Mouse (Mus musculus): ENCODE results near the gene D630003M21Rik. TPM values are rescaled to one million over a fixed set of nuclear protein-coding genes. Genes with fewer than 3 reads are reported as not detected.
A peak's percentile ranks its signal among the peaks of the same experiment; 100 is the strongest.

D630003M21Rik gene
- polyA plus RNA-seq, 1 experiment from 2014 or later, result 2.9 TPM

GRCm38 (mm10) chr2:158207848-158208247 lies 21.2 kb downstream of the D630003M21Rik start:
- Histone ChIP-seq H3K27ac (ENCODE audit: low read length) (no peak overlapping the region), H3K36me3 (ENCODE audit: control insufficient read depth, insufficient read depth, low read length) (no peaks in the 10 kb centered on the region), H3K4me2 (ENCODE audit: low read depth, low read length) (no peak overlapping the region), H3K4me3 (ENCODE audit: low read length) (no peak overlapping the region), H3K9me3 (ENCODE audit: control insufficient read depth, low read length) (no peaks in the 10 kb centered on the region), H3K4me1 (ENCODE audit: control insufficient read depth, insufficient read depth, low read length) (no peaks in the 10 kb centered on the region), H3K27me3 (replicated peaks; ENCODE audit: control insufficient read depth, insufficient read depth, low read length) (no peaks in the 10 kb centered on the region), H3K9ac (ENCODE audit: low read depth, low read length) (no peak overlapping the region)
- 11% methylated on average over 12 of the region's 12 CpGs for WGBS
- peak; percentile 47 for ATAC-seq

DNA sequence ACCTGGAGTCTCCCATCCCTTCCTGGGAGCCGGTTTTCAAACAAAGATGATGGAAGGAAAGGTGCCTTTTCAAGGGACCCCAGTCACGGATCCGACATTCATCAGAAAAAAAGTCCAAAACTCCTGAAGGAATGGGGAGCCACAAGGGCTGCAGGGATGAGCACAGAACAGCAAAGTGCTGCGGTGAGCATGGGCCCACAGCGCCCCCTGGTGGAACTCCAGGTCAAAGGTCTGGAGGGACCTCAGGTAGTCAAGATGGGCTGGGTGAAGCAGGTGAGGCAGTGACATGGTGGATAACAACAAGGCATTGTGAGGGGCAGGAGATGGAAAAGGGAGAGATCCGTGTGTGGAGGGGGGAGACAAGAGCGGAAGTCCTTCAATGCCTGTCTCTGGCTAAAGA lies 24.9 kb downstream of the D630003M21Rik start:
- Histone ChIP-seq H3K4me1 (ENCODE audit: control insufficient read depth, insufficient read depth, low read length) (no peaks in the 10 kb centered on the region), H3K9me3 (ENCODE audit: control insufficient read depth, low read length) (no peaks in the 10 kb centered on the region), H3K27me3 (replicated peaks; ENCODE audit: control insufficient read depth, insufficient read depth, low read length) (no peaks in the 10 kb centered on the region), H3K4me2 (ENCODE audit: low read depth, low read length) (no peak overlapping the region), H3K36me3 (ENCODE audit: control insufficient read depth, insufficient read depth, low read length) (no peaks in the 10 kb centered on the region), H3K9ac (ENCODE audit: low read depth, low read length) (no peak overlapping the region), H3K27ac (ENCODE audit: low read length) (no peak overlapping the region), H3K4me3 (ENCODE audit: low read length) (no peak overlapping the region)
- peak; percentile 65 for ATAC-seq
- 9% methylated on average over 7 of the region's 7 CpGs for WGBS

DNA sequence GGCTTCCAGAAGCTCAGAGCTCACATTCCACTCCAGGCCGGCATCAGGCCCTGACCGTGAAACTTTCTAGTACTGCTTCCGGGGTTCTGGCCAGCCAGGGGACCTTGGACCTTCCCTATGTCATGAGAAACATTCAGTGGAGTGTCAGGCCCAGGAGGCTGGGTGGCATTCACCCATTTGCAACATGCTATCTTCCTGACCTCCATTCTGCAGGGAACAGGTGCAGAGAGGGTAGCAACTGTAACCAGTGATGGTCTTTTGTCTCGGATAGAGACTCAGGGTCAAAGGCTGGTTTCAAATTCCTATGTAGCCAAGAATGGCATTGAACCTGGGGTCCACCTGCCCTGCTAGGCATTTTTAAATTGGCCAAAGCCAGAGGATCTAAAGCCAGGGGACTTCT lies 25.3 kb downstream of the D630003M21Rik start:
- no peak overlapping the region for H3K4me2 ChIP-seq (ENCODE audit: low read depth, low read length)
- no peaks in the 10 kb centered on the region for H3K4me1 ChIP-seq (ENCODE audit: control insufficient read depth, insufficient read depth, low read length)
- H3K36me3 ChIP-seq (ENCODE audit: control insufficient read depth, insufficient read depth, low read length), result no peaks in the 10 kb centered on the region
- no peak overlapping the region for H3K4me3 ChIP-seq (ENCODE audit: low read length)
- no peaks in the 10 kb centered on the region for H3K9me3 ChIP-seq (ENCODE audit: control insufficient read depth, low read length)
- no peaks in the 10 kb centered on the region for H3K27me3 ChIP-seq (replicated peaks; ENCODE audit: control insufficient read depth, insufficient read depth, low read length)
- no peak for ATAC-seq
- 88% methylated on average over 4 of the region's 4 CpGs for WGBS
- H3K9ac ChIP-seq (ENCODE audit: low read depth, low read length), result no peak overlapping the region
- no peak overlapping the region for H3K27ac ChIP-seq (ENCODE audit: low read length)

GRCm38 (mm10) chr2:158199281-158199680 lies 29.7 kb downstream of the D630003M21Rik start:
- 69% methylated on average over 3 of the region's 3 CpGs for WGBS
- no peak overlapping the region for H3K27ac ChIP-seq (ENCODE audit: low read length)
- H3K36me3 ChIP-seq (ENCODE audit: control insufficient read depth, insufficient read depth, low read length), result no peaks in the 10 kb centered on the region
- no peaks in the 10 kb centered on the region for H3K9me3 ChIP-seq (ENCODE audit: control insufficient read depth, low read length)
- H3K4me2 ChIP-seq (ENCODE audit: low read depth, low read length), result no peak overlapping the region
- no peaks in the 10 kb centered on the region for H3K27me3 ChIP-seq (replicated peaks; ENCODE audit: control insufficient read depth, insufficient read depth, low read length)
- H3K9ac ChIP-seq (ENCODE audit: low read depth, low read length), result no peak overlapping the region
- 0 out of 2 replicates have a peak, but pooled peaks cover 3% of the 10 kb centered on the region for H3K4me1 ChIP-seq (ENCODE audit: control insufficient read depth, insufficient read depth, low read length)
- ATAC-seq, result no peak
- H3K4me3 ChIP-seq (ENCODE audit: low read length), result no peak overlapping the region

GRCm38 (mm10) chr2:158198861-158199260 lies 30.2 kb downstream of the D630003M21Rik start:
- Histone ChIP-seq H3K9ac (ENCODE audit: low read depth, low read length) (no peak overlapping the region), H3K4me1 (ENCODE audit: control insufficient read depth, insufficient read depth, low read length) (0 out of 2 replicates have a peak, but pooled peaks cover 3% of the 10 kb centered on the region), H3K27ac (ENCODE audit: low read length) (no peak overlapping the region), H3K27me3 (replicated peaks; ENCODE audit: control insufficient read depth, insufficient read depth, low read length) (no peaks in the 10 kb centered on the region), H3K4me3 (ENCODE audit: low read length) (no peak overlapping the region), H3K4me2 (ENCODE audit: low read depth, low read length) (no peak overlapping the region), H3K36me3 (ENCODE audit: control insufficient read depth, insufficient read depth, low read length) (no peaks in the 10 kb centered on the region), H3K9me3 (ENCODE audit: control insufficient read depth, low read length) (no peaks in the 10 kb centered on the region)
- WGBS, result 90% methylated on average over 6 of the region's 6 CpGs
- no peak for ATAC-seq

- Histone ChIP-seq H3K27ac (ENCODE audit: low read length) (no peak overlapping the region), H3K4me2 (ENCODE audit: low read depth, low read length) (no peak overlapping the region), H3K9ac (ENCODE audit: low read depth, low read length) (no peak overlapping the region), H3K27me3 (replicated peaks; ENCODE audit: control insufficient read depth, insufficient read depth, low read length) (no peaks in the 10 kb centered on the region), H3K4me3 (ENCODE audit: low read length) (no peak overlapping the region), H3K9me3 (ENCODE audit: control insufficient read depth, low read length) (no peaks in the 10 kb centered on the region), H3K36me3 (ENCODE audit: control insufficient read depth, insufficient read depth, low read length) (no peaks in the 10 kb centered on the region), H3K4me1 (ENCODE audit: control insufficient read depth, insufficient read depth, low read length) (0 out of 2 replicates have a peak, but pooled peaks cover 3% of the 10 kb centered on the region)
- ATAC-seq, result no peak
- 76% methylated on average over 5 of the region's 5 CpGs for WGBS
Measured at GRCm38 (mm10) chr2:158197971-158198370, 31.1 kb downstream of the D630003M21Rik start.

DNA sequence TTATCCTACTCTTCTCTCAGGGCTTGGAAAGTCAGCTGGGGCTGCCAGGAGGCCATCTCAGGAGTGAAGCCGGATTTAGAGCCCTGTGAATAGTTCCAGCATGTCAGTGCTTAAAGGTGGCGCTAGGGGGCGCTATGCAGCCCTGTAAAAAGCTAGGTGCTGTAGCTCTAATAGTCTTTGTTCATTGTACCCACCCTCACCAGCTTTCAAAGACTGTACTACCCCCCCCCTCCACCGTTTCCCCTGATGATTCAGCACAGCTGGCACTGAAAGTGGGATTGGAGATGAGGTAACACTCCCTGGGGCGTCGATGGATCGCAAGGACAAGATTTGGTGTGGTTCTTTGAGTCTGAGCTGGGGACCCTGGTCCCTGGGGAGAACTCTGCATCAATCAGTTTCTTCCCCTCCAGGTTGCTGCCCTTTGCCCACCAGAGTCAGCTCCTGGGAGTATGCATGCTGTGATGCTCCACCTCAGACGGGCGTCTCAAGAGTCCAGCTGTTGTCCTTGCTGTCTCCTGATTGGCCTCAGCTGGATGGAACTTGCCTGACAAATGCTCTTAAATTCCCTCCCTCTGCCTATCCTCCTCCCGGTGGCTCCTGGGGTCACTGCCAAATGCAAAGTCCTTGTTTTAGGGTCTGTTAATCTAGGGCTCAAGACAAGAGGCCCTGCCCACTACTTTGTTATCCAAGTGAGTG lies 33.9 kb downstream of the D630003M21Rik start:
- H3K9ac ChIP-seq (ENCODE audit: low read depth, low read length), result no peak overlapping the region
- H3K4me3 ChIP-seq (ENCODE audit: low read length), result no peak overlapping the region
- H3K4me1 ChIP-seq (ENCODE audit: control insufficient read depth, insufficient read depth, low read length), result peaks cover 10% of the 10 kb centered on the region
- no peak overlapping the region for H3K27ac ChIP-seq (ENCODE audit: low read length)
- peak; percentile 49; the same call in 1 of the 2 replicates for ATAC-seq
- H3K4me2 ChIP-seq (ENCODE audit: low read depth, low read length), result no peak overlapping the region
- no peaks in the 10 kb centered on the region for H3K9me3 ChIP-seq (ENCODE audit: control insufficient read depth, low read length)
- WGBS, result 31% methylated on average over 10 of the region's 10 CpGs
- no peaks in the 10 kb centered on the region for H3K36me3 ChIP-seq (ENCODE audit: control insufficient read depth, insufficient read depth, low read length)
- no peaks in the 10 kb centered on the region for H3K27me3 ChIP-seq (replicated peaks; ENCODE audit: control insufficient read depth, insufficient read depth, low read length)

GRCm38 (mm10) chr2:158193611-158194336 lies 35.2 kb downstream of the D630003M21Rik start:
- no peak for ATAC-seq
- Histone ChIP-seq H3K9ac (ENCODE audit: low read depth, low read length) (no peak overlapping the region), H3K4me2 (ENCODE audit: low read depth, low read length) (no peak overlapping the region), H3K27me3 (replicated peaks; ENCODE audit: control insufficient read depth, insufficient read depth, low read length) (no peaks in the 10 kb centered on the region), H3K4me3 (ENCODE audit: low read length) (no peak overlapping the region), H3K9me3 (ENCODE audit: control insufficient read depth, low read length) (no peaks in the 10 kb centered on the region), H3K36me3 (ENCODE audit: control insufficient read depth, insufficient read depth, low read length) (no peaks in the 10 kb centered on the region), H3K27ac (ENCODE audit: low read length) (no peak overlapping the region), H3K4me1 (ENCODE audit: control insufficient read depth, insufficient read depth, low read length) (peaks cover 10% of the 10 kb centered on the region)
- WGBS, result 62% methylated on average over 10 of the region's 10 CpGs

- no peak overlapping the region for H3K4me2 ChIP-seq (ENCODE audit: low read depth, low read length)
- H3K4me3 ChIP-seq (ENCODE audit: low read length), result no peak overlapping the region
- peak overlapping the region; percentile 2; the same call in 1 of the 2 replicates for H3K9ac ChIP-seq (ENCODE audit: low read depth, low read length)
- no peaks in the 10 kb centered on the region for H3K36me3 ChIP-seq (ENCODE audit: control insufficient read depth, insufficient read depth, low read length)
- ATAC-seq, result peak; percentile 46
- WGBS, result 44% methylated on average over 7 of the region's 7 CpGs
- no peaks in the 10 kb centered on the region for H3K27me3 ChIP-seq (replicated peaks; ENCODE audit: control insufficient read depth, insufficient read depth, low read length)
- no peak overlapping the region for H3K27ac ChIP-seq (ENCODE audit: low read length)
- H3K4me1 ChIP-seq (ENCODE audit: control insufficient read depth, insufficient read depth, low read length), result peaks cover 10% of the 10 kb centered on the region
- no peaks in the 10 kb centered on the region for H3K9me3 ChIP-seq (ENCODE audit: control insufficient read depth, low read length)
Measured at GRCm38 (mm10) chr2:158191098-158191497, 37.9 kb downstream of the D630003M21Rik start.
